Mouse (Mus musculus) stomach, postnatal 0 days (tissue): ENCODE results near the gene Prdx5. TPM values are rescaled to one million over a fixed set of nuclear protein-coding genes. Genes with fewer than 3 reads are reported as not detected.
A peak's percentile ranks its signal among the peaks of the same experiment; 100 is the strongest.

Source experiments
- ATAC-seq: fragments of 200-750 bp; cut with Nextera tagmentation; 2 replicates; pipeline ENCODE4 v1.8.0; 2017; ENCODE audit not compliant: low FRiP score, low TSS enrichment
- DNase-seq: peaks from one replicate; pipeline ENCODE4 v3.0.0-alpha.2; 2016; ENCODE audit warnings: low spot score
- H3K27ac ChIP-seq: fragments of 300-500 bp; sonication (generic); replicated peaks from 2 replicates; pipeline ENCODE4 v1.5.1; 2014; ENCODE audit warnings: mild to moderate bottlenecking, control low read depth
- H3K27me3 ChIP-seq: fragments of 300-500 bp; sonication (generic); 2 replicates; pipeline ENCODE4 v1.6.1; 2014; ENCODE audit warnings: low read length; ENCODE audit not compliant: control insufficient read depth, insufficient read depth
- H3K36me3 ChIP-seq: fragments of 300-500 bp; sonication (generic); 2 replicates; pipeline ENCODE4 v1.6.1; 2014; ENCODE audit warnings: low read length, mixed read lengths; ENCODE audit not compliant: control insufficient read depth, insufficient read depth
- H3K4me1 ChIP-seq: fragments of 300-500 bp; sonication (generic); replicated peaks from 2 replicates; pipeline ENCODE4 v1.6.1; 2014; ENCODE audit warnings: antibody characterized with exemption; ENCODE audit not compliant: control insufficient read depth, insufficient read depth
- H3K4me2 ChIP-seq: fragments of 300-500 bp; sonication (generic); replicated peaks from 2 replicates; pipeline ENCODE4 v1.6.1; 2014; ENCODE audit warnings: low read depth, mild to moderate bottlenecking, control low read depth, moderate library complexity
- H3K4me3 ChIP-seq: fragments of 300-500 bp; sonication (generic); 2 replicates; pipeline ENCODE4 v1.5.1; 2014; ENCODE audit warnings: low read depth, low read length, control low read depth
- H3K9ac ChIP-seq: fragments of 300-500 bp; sonication (generic); 2 replicates; pipeline ENCODE4 v1.6.1; 2014; ENCODE audit warnings: mild to moderate bottlenecking, low read length, control low read depth, mixed read lengths
- H3K9me3 ChIP-seq: fragments of 300-500 bp; sonication (generic); 2 replicates; pipeline ENCODE4 v1.6.1; 2016; ENCODE audit warnings: low read length; ENCODE audit not compliant: control insufficient read depth
- CTCF ChIP-seq: IDR thresholded peaks from 2 replicates; pipeline ENCODE4 v1.5.1; 2016; ENCODE audit warnings: antibody characterized with exemption, low read depth, mild to moderate bottlenecking, moderate library complexity
- EP300 ChIP-seq: optimal IDR thresholded peaks from 2 replicates; pipeline ENCODE3; 2016; ENCODE audit warnings: antibody characterized with exemption
- WGBS: fragments of 180-500 bp; shearing (Covaris S2); extraction: QIAGEN DNeasy Blood & Tissue Kit; methylation state at CpG from one replicate; pipeline ENCODE4 v1.1.7; 2014; 5-methylcytosine and 5-hydroxymethylcytosine counted together
- polyA plus RNA-seq: library from polyadenylated mRNA; unstranded; fragments of >200 nt; fragmentation: Nextera tagmentation; extraction: Ambion mirVana; gene quantifications from 2 replicates; pipeline ENCODE4 v1.2.1, GENCODE M21; 2015

The Prdx5 gene
- polyA plus RNA-seq, 1 experiment from 2014 or later: 537 TPM

GRCm38 (mm10) chr19:6924461-6925306 is 14.8 kb upstream of the Prdx5 start:
- no peaks in the 10 kb centered on the region for H3K27me3 ChIP-seq
- 5% methylated on average over 39 of the region's 39 CpGs for WGBS
- ATAC-seq: no peak

GRCm38 (mm10) chr19:6922901-6923735 is 13.2 kb upstream of the Prdx5 start:
- H3K4me3 ChIP-seq: no peak overlapping the region
- TF ChIP-seq EP300 (no peak), CTCF (no peak)
- peak overlapping the region; percentile 70 for H3K4me2 ChIP-seq
- peak overlapping the region; percentile 74 for H3K27ac ChIP-seq
- no peaks in the 10 kb centered on the region for H3K36me3 ChIP-seq
- no peak overlapping the region for H3K9ac ChIP-seq
- H3K4me1 ChIP-seq: peaks cover 16% of the 10 kb centered on the region
- H3K9me3 ChIP-seq: no peaks in the 10 kb centered on the region
- ATAC-seq: no peak
- WGBS: 65% methylated on average over 6 of the region's 6 CpGs
- H3K27me3 ChIP-seq: no peaks in the 10 kb centered on the region
- DNase-seq: no peak

More at GRCm38 (mm10) chr19:6924461-6925306, 14.8 kb upstream of the Prdx5 start:
- no peak for TF ChIP-seq EP300
- TF ChIP-seq CTCF: peak; percentile 85
- Histone ChIP-seq H3K27ac (no peak overlapping the region; the same call in 1 of the 2 replicates), H3K4me1 (peaks cover 16% of the 10 kb centered on the region), H3K4me3 (peak overlapping the region; percentile 24), H3K36me3 (no peaks in the 10 kb centered on the region), H3K9me3 (no peaks in the 10 kb centered on the region), H3K9ac (peak overlapping the region; percentile 38), H3K4me2 (peak overlapping the region; percentile 49)
- peak; percentile 84 for DNase-seq

- Histone ChIP-seq H3K9me3 (no peaks in the 10 kb centered on the region), H3K27ac (peak within 1 kb of the TSS; percentile 95), H3K4me1 (peaks cover 16% of the 10 kb centered on the region), H3K27me3 (no peaks in the 10 kb centered on the region), H3K9ac (peak within 1 kb of the TSS; percentile 79), H3K4me2 (peak within 1 kb of the TSS; percentile 87), H3K36me3 (no peaks in the 10 kb centered on the region), H3K4me3 (peak within 1 kb of the TSS; percentile 75)
- TF ChIP-seq CTCF (peak; percentile 26), EP300 (no peak)
- WGBS: under 1% methylated on average over 51 of the region's 66 CpGs
- DNase-seq (peak; percentile 100), ATAC-seq (peak; percentile 95)
These were observed 12.0 kb upstream of the Prdx5 start, which contains the start of gene Esrra for GRCm38 (mm10) chr19:6921647-6922567. Gene Esrra, minus strand, starts transcription at chr19:6921813.

GRCm38 (mm10) chr19:6920741-6921636 is 11.1 kb upstream of the Prdx5 start:
- Histone ChIP-seq H3K4me3 (peak overlapping the region; percentile 75), H3K4me2 (peak overlapping the region; percentile 87), H3K27ac (peak overlapping the region; percentile 95), H3K9ac (peak overlapping the region; percentile 79), H3K9me3 (no peaks in the 10 kb centered on the region), H3K4me1 (peaks cover 16% of the 10 kb centered on the region), H3K27me3 (no peaks in the 10 kb centered on the region), H3K36me3 (no peaks in the 10 kb centered on the region)
- peak; percentile 44 for TF ChIP-seq CTCF
- TF ChIP-seq EP300: no peak
- peak; percentile 67 for DNase-seq
- WGBS: under 1% methylated on average over 47 of the region's 48 CpGs
- ATAC-seq: peak; percentile 5; the same call in 1 of the 2 replicates
